Mouse (Mus musculus): ENCODE data around the gene Ttc7b. TPM values are rescaled to one million over a fixed set of nuclear protein-coding genes. Genes with fewer than 3 reads are reported as not detected.

Gene Ttc7b
- total RNA-seq, 2 experiments from 2014 or later = 173 to 184 TPM

GRCm38 (mm10) chr12:100455453-100455852 is 65.2 kb downstream of the Ttc7b start:
- no peak overlapping the region for H3K4me3 ChIP-seq
- H3K27ac ChIP-seq = peak overlapping the region; percentile 57; the same call in 1 of the 2 replicates
- DNase-seq (ENCODE audit: low spot score in 2 of 2) = no peak
- TF ChIP-seq CTCF (conservative IDR thresholded peaks at IDR 0.05) = peak; percentile 48

- no peak for TF ChIP-seq CTCF (conservative IDR thresholded peaks at IDR 0.05)
- no peak overlapping the region for H3K4me3 ChIP-seq
- H3K27ac ChIP-seq = peak overlapping the region; percentile 5; the same call in 1 of the 2 replicates
- no peak for DNase-seq (ENCODE audit: low spot score in 2 of 2)
Observed at GRCm38 (mm10) chr12:100447701-100448277, 72.8 kb downstream of the Ttc7b start.

GRCm38 (mm10) chr12:100447161-100447560 is 73.5 kb downstream of the Ttc7b start:
- Histone ChIP-seq H3K27ac (peak overlapping the region; percentile 5; the same call in 1 of the 2 replicates), H3K4me3 (no peak overlapping the region)
- no peak for TF ChIP-seq CTCF (conservative IDR thresholded peaks at IDR 0.05)
- no peak for DNase-seq (ENCODE audit: low spot score in 2 of 2)

- no peak for DNase-seq (ENCODE audit: low spot score in 2 of 2)
- TF ChIP-seq CTCF (conservative IDR thresholded peaks at IDR 0.05) = no peak
- peak overlapping the region; percentile 65; the same call in 1 of the 2 replicates for H3K27ac ChIP-seq
- no peak overlapping the region for H3K4me3 ChIP-seq
Observed at GRCm38 (mm10) chr12:100445686-100446085, 74.9 kb downstream of the Ttc7b start.

DNA sequence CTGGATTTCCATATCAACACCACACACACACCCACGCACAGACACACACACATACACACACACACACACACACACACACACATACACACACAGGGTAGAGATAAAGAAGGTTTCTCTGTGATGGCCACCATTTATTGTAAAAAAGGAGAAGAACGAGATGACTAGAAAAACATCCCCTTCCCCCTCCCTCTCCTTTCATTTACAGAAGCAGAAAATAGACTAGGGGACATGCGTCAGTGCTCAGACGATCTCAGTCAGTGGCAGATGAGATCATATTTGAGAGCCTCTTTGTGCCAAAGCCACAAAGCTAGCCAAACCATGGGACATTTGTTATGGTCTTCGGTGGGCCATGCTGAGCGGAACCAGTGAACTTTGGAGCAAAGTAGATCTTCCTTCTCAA is 75.4 kb downstream of the Ttc7b start:
- Histone ChIP-seq H3K4me3 (no peak overlapping the region), H3K27ac (peak overlapping the region; percentile 65; the same call in 1 of the 2 replicates)
- no peak for DNase-seq (ENCODE audit: low spot score in 2 of 2)
- TF ChIP-seq CTCF (conservative IDR thresholded peaks at IDR 0.05) = no peak

DNA sequence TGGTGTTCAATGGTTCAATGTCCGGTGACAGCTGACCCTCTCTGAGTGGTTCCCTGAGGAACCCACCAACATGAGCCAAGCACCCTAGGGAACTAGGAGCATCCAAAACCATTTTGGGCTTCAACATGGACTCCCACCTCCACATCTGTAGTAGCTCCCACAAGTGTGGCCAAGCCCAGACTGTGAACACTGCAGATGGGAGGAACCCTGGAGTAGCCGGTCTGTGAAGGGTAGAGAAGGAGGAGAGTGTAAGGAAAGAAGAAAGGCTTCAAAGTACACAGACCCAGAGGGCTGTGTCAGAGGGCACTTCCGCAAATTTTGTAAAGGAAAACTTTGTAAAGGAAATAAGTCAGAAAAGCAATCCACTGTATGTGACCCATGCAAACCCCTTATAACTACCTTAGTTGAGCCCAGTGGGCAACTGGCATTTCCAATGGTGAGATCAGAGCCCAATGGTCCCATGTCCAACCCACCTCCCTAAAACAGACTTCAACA is 75.9 kb downstream of the Ttc7b start:
- DNase-seq (ENCODE audit: low spot score in 2 of 2) = no peak
- no peak for TF ChIP-seq CTCF (conservative IDR thresholded peaks at IDR 0.05)
- Histone ChIP-seq H3K4me3 (no peak overlapping the region), H3K27ac (0 out of 2 replicates have a peak overlapping the region, but pooled peaks have one; percentile 32)

- DNase-seq (ENCODE audit: low spot score in 2 of 2) = no peak
- no peak for TF ChIP-seq CTCF (conservative IDR thresholded peaks at IDR 0.05)
- Histone ChIP-seq H3K4me3 (no peak overlapping the region), H3K27ac (no peak overlapping the region)
Observed at GRCm38 (mm10) chr12:100443452-100443851, 77.2 kb downstream of the Ttc7b start.

- Histone ChIP-seq H3K4me3 (no peak overlapping the region), H3K27ac (no peak overlapping the region)
- no peak for DNase-seq (ENCODE audit: low spot score in 2 of 2)
- no peak for TF ChIP-seq CTCF (conservative IDR thresholded peaks at IDR 0.05)
Observed at GRCm38 (mm10) chr12:100441609-100442008, 79.0 kb downstream of the Ttc7b start.

- H3K4me3 ChIP-seq = no peak overlapping the region
- TF ChIP-seq CTCF (conservative IDR thresholded peaks at IDR 0.05) = no peak
- H3K27ac ChIP-seq = peak overlapping the region; percentile 82
- no peak for DNase-seq (ENCODE audit: low spot score in 2 of 2)
Observed at GRCm38 (mm10) chr12:100439883-100440282, 80.7 kb downstream of the Ttc7b start.

GRCm38 (mm10) chr12:100439145-100439755 is 81.4 kb downstream of the Ttc7b start:
- TF ChIP-seq CTCF (conservative IDR thresholded peaks at IDR 0.05) = no peak
- no peak overlapping the region for H3K4me3 ChIP-seq
- peak overlapping the region; percentile 82 for H3K27ac ChIP-seq
- no peak for DNase-seq (ENCODE audit: low spot score in 2 of 2)

GRCm38 (mm10) chr12:100438509-100438908 is 82.1 kb downstream of the Ttc7b start:
- peak overlapping the region; percentile 82 for H3K27ac ChIP-seq
- no peak for TF ChIP-seq CTCF (conservative IDR thresholded peaks at IDR 0.05)
- H3K4me3 ChIP-seq = no peak overlapping the region
- no peak for DNase-seq (ENCODE audit: low spot score in 2 of 2)

DNA sequence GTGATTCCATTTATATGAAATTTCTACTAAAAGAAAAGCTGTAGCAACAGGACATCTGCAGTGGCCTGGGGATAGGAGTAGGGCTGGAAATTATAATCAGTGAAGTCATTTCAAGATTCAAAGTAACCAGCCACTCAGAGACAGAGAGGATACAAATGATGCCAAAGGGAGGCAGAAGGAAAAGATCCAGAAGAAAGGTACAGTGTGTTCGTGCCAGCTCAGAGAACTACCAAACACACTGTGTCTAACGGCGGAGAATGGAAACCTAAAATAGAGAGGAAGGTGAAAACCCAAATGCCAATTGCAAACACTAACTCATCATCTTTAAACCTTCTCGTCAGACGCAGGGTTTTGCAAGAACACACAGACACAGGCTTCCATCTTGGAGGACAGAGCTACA is 82.8 kb downstream of the Ttc7b start:
- DNase-seq (ENCODE audit: low spot score in 2 of 2) = peak in 1 of 2 experiments; percentile 58

GRCm38 (mm10) chr12:100435763-100436162 is 84.9 kb downstream of the Ttc7b start:
- Histone ChIP-seq H3K4me3 (no peak overlapping the region), H3K27ac (peak overlapping the region; percentile 82)
- DNase-seq (ENCODE audit: low spot score in 2 of 2) = peak in 1 of 2 experiments; percentile 39
- TF ChIP-seq CTCF (conservative IDR thresholded peaks at IDR 0.05) = no peak

More for the DNA sequence above, 82.8 kb downstream of the Ttc7b start:
- Histone ChIP-seq H3K27ac (peak overlapping the region; percentile 82), H3K4me3 (no peak overlapping the region)
- no peak for TF ChIP-seq CTCF (conservative IDR thresholded peaks at IDR 0.05)

DNA sequence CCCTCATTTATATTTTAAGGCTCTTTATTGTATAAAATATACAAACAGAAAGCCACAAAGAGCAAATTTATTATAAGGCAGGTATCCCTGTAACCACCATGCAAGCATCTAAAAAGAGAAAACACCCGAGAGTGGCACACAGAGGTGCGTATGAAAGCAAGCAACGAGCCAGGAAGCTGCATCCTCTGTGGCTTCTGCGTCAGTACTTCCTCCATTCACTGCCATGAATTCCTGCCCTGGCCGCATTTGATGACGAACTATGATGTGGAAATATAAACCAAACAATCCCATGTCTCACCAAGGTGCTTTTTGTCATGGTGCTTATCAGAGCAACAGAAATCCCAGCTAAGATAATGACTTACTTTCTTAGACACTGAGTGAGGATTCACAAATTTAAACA is 88.8 kb downstream of the Ttc7b start:
- Histone ChIP-seq H3K27ac (peak overlapping the region; percentile 28; the same call in 1 of the 2 replicates), H3K4me3 (no peak overlapping the region)
- no peak for TF ChIP-seq CTCF (conservative IDR thresholded peaks at IDR 0.05)
- DNase-seq (ENCODE audit: low spot score in 2 of 2) = no peak

Data from layer of hippocampus, adult 2 months (tissue).